Mouse (Mus musculus): ENCODE measurements around the gene Ttll5.

Gene Ttll5

DNA sequence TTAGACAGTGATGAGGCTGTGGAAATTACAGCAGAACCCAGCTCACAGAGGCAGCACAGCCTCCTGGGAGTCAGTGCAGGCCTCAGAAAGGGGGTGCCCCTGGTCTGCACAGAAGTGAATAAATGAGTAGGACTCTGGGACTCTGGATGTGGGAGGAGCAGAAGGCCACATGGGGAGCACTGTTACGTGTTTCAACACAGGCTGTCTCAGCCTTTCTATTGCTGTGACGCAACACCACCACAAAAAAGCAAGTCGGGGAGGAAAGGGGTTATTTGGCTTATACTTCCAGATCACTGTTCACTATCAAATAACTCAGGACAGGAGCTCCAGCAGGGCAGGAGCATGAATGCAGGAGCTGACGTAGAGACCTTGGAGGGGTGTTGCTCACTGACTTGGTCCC, 271.3 kb downstream of the Ttll5 start:
- DNase-seq (ENCODE audit: low read depth, low spot score) = no peak

DNA sequence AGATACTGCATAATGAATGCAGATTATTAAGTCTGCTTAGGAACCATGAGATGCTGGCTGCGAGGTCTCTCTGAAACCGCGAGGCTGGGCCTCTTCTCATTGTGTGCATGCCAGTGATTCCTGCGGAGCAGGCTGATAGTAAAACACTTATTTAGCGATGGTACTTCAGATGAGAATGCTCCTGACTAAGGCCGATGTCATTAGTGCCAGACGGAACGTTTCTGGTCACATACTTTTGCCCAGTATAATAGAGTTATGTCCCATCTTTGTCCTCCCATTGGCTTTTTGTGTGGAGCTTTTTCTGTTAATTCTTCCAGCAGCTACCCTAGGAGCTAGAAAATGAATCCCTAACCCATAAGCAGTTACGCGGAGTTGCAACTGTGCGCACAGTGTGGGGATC, 273.3 kb downstream of the Ttll5 start:
- no peak for DNase-seq (ENCODE audit: low read depth, low spot score)

DNA sequence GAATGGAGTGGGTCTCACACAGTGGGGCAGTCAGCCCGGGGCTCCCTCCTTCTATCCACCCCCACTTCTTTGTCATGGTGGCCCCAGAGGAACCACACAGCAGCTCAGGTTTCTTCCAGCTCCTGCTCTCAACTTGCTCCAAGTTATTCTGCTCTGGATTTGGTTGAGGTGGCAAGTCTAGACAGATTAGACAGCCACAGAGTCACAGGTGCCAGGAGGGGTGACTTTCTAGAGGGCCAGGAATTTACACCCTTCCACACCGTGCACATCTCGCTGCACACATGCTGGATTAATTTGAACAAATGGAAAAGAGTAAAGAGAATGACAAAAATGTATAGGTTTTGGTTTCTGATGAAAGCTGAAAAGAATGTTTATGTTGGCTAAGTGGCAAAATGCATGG, 276.3 kb downstream of the Ttll5 start:
- DNase-seq (ENCODE audit: low read depth, low spot score) = no peak

DNA sequence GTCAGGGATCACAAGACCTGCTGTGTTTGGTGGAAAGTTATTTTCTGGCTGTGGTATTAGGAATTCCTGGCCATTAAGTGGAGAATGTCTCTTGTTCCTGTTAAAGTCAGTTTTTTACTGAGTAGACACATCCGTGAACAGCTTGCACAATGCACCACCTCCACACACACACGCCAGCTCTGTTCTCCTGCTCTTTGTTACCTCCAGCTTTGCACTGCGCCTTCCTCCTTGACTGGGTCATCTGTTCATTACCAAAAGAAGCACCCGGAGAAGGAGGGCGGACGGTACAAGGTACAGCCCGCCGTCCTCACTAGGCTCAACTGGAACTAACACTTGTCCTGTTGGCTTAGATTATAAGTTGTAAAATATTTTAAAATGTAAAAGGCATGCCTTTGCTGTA, 278.2 kb downstream of the Ttll5 start:
- DNase-seq (ENCODE audit: low read depth, low spot score) = no peak

DNA sequence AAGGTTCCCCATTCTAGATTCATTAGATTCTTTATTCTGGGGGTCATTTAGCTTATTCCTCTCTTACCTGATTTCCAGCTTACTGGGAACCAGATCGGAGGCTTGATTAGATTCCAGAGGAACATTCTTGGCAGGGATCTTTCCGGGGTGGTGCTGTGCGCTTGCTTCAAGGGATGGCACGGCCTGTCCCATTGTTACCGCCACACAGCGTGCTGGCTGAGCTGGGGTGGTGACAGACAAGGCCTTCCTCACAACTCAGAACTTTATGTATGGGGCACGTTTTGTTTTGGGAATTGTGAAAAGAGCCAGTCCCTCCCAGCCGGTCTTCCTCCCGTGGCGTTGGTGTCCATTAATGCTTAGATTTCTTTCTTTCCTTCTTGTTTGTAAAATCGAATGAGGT, 278.9 kb downstream of the Ttll5 start:
- no peak for DNase-seq (ENCODE audit: low read depth, low spot score)

DNA sequence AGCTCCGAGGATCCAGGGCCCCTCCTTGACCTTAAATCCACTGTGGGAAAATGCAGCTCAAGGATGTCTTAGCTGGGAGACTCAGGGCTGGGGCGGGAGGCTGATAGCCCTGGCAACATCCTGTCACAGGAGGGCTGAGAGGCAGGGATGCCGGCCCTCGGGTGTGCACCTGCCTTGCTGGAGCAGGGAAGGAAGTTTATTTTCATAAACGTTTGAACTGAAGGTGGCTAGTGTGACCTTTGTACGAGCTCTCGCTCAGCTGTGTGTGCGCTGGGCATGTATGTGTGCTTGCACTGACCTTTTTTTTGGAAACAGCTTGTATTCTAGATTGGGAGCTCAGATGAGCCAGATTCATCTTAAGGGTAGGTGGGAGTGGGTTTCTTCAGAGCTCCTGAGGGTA, 279.4 kb downstream of the Ttll5 start:
- no peak for DNase-seq (ENCODE audit: low read depth, low spot score)

DNA sequence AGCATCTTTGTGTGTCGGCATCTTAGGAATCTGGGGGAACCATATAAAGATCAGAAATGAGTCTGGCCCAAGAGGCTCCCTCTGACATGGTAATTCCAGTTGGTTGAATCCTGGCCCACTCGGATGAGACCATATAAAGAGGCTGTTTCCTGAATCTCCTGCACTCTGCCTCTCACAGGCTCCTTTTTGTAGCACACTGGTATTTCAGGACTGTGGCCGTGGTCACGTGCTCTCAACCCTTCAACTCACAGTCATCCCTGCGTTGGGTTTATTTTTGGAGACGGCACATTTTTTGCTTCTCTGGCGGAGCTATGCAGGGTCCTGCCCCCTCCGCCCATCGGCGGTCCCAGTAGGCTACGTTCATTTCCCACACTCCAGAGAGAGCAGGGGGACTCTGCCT, 279.8 kb downstream of the Ttll5 start:
- no peak for DNase-seq (ENCODE audit: low read depth, low spot score)

DNA sequence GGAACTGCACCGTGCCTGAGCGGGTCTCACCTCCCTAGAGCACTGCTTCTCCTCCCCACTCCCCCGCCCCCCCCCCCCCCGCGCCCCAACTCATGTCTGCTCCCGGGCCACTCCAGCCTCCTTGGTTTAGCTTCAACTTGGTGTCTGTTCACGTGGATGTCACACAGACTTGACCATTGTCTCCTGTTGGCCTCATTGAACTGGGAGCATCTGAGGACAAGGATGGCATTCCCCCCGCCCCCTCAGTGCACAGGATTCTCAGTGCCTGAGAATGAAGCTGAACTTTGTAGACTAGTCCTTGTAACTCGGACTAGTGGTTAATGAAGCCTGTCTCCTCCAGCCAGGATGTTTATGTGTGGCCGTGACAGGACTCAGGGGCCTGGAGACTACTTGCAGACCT, 281.1 kb downstream of the Ttll5 start:
- no peak for DNase-seq (ENCODE audit: low read depth, low spot score)

DNA sequence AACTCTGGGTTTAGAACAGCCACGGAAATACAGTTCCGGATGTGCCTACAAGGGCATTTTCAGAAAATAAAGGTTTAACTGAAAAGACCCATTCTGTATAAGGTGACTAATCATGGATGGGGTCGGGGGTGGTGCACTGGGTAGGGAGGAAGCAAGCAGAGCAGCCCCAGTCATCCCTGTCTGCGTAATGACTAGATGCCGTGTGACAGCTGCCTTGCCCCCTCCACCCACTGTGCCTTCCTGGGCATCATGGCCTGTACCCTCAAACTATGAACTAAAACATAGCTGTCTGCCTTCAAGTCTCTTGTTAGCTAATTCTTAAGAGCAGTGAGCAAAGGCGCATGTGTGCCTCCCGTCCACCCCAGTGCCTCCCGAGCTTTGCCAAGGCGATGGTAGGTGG, 281.6 kb downstream of the Ttll5 start:
- no peak for DNase-seq (ENCODE audit: low read depth, low spot score)

DNA sequence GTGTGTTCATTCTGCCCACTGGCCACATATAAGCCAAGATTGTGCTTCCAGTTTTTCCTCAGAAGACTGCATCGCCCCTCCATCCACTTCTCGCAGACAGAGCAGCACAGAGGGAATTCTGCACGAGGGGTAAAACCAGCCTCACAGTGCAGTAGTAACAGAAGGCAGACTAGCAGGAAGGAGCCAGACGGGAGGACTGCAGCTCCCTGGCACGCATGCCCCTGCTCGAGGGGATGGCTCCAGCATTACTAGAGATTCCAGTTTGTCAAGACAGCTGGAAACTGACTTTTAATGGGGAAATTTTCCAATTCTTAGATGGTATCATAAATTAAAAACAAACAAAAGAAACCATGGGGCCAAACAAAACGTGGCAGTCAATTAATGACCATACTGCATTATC, 283.2 kb downstream of the Ttll5 start:
- DNase-seq (ENCODE audit: low read depth, low spot score) = no peak

DNA sequence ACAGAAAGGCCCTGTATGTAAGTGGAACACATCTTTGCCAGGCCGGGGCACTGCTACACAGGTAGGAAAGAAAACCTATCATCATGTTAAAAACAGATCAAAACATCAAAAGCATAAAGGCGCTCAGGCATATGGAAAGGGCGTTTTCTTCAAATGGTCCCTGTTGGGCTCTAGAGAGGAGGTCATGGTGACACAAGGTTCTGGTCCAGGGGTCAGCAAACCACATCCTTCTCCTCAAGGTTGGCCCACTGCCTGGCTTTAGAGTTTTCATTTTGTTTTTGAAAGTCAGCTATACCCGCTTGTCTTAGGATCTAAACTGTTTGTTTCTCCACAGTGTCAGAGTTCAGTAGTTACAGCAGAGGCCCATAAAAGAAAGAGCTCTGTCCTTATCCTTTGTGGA, 285.1 kb downstream of the Ttll5 start:
- DNase-seq (ENCODE audit: low read depth, low spot score) = no peak

DNA sequence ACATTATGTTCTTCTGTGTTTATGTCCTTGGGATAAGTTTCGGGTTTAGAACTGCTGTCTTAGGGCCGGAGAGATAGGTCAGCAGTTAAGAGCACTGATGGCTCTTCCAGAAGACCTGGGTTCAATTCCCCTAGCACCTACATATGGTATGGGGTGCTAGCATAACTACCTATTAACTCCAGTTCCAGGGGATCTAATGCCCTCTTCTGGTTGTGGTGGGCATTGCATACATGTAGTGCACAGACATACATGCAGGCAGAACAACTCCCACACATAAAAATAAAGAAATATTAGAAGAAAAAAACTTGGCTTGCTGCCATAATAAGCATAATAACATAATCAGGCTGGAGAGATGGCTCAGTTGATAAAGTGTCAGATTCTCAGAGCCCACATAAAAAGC, 286.2 kb downstream of the Ttll5 start:
- no peak for DNase-seq (ENCODE audit: low read depth, low spot score)
